Mouse (Mus musculus): ENCODE data around the gene Inpp5a.
A peak's percentile ranks its signal among the peaks of the same experiment; 100 is the strongest.

The Inpp5a gene

DNA sequence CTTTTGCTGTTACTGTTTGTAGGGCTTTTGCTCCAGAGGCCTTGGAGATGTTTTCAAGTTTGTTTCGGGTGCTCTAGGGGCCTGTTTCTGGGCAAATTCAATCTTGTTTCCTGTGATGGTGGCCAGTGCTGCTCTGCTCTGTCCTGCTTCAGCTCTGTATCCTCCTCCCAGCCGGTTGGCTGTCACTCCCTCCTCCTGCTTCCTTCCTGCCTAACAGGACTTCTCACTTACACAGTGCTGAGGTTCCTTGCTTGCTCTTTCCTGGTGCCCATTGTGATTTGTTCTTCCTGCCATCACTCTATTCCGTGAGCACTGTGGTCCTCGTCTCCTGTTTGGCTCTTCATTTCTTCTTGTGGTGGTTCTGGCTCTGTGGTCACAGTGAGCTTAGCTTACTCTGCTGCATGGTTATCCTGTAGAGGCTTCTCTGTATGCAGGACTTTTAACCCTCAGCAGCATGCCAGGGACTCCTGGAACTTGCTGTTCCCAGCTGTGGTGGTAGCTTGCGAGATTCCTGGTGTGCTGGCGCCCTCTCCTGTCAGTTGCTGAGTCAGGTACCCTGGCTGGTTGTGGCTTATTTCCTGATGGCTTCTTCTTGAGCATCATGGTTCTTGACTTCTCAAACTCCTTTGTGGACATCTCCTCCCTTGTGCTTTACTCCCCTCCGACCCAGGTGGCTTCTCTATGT is 84.1 kb downstream of the Inpp5a start:
- DNase-seq (ENCODE audit: low read depth in 1 of 2, low spot score in 2 of 2) = peak in 1 of 2 experiments; percentile 40

DNA sequence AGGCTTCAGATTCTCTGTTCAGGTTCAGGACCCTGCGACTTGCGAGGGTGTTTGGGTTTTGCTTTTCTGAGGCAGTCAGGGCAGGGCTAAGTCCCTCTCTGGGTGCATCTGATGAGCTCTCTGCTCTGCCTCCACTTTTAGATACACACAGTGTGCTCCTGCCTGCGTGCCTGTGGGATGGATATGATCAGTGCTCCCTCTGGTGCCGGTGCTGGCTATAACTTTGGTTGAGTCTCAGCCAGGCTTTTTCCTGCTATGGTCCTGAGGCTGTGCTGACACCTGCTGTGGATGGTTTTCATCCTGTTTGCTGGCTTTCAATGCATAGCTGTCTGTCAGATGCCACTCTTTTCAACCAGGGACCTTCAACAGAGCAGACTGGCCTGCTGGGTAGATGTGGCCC is 87.0 kb downstream of the Inpp5a start:
- no peak for DNase-seq (ENCODE audit: low read depth in 1 of 2, low spot score in 2 of 2)

DNA sequence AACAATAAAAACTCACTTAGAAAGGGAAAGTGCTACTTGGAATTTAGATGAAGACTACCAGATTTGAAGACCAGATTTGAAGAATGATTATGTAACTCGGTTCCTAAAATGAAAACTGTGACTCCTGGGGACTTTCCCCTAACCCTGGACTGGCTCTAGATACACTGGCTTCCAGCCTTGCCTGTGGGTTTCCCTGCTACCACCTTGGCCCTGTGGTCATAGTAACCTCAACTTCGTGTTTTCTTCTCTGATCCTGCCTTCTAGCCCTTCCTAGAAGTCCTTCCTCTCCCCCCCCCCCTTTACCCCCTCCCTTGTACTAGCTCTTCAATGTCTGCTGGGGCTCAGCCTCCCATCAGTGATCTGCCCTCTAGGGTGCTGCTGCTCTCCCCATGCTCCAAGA is 87.8 kb downstream of the Inpp5a start:
- no peak for DNase-seq (ENCODE audit: low read depth in 1 of 2, low spot score in 2 of 2)

DNA sequence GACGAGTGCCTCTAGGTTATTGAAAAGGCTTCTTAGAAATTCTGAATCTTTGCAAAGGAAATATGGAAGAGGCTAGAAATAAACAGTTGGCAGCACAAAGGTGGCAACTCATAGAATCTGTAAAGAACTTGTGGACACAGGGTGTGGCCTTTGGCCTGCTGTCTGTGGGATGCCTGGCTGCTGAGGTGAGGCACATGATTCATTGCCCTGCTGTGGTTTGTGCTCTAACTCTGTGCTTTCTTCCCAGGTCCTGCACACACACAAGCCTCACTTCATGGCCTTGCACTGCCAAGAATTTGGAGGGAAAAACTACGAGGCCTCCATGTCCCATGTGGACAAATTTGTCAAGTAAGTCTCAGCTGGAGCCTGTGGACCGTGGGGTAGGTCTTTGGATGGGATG is 88.8 kb downstream of the Inpp5a start:
- DNase-seq (ENCODE audit: low read depth in 1 of 2, low spot score in 2 of 2) = no peak

DNA sequence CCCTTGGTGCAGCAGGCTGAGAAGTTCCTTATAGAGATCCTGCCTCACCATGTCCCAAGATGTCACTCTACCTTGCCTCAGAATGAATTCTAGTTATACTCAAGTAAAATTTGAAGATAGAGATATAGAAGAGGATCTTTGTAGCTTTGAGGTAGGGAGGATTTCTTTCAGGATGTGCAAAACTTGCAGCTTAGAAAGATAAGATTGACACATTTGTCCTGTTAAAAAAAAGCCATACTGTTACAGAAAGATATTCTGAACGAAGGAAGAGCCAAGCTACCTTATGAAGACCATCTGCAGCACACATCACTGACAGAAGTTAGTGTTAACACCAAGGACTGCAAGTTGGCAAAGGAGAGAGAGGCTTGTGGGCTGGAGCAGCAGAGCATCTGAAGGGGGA is 90.2 kb downstream of the Inpp5a start:
- no peak for DNase-seq (ENCODE audit: low read depth in 1 of 2, low spot score in 2 of 2)

DNA sequence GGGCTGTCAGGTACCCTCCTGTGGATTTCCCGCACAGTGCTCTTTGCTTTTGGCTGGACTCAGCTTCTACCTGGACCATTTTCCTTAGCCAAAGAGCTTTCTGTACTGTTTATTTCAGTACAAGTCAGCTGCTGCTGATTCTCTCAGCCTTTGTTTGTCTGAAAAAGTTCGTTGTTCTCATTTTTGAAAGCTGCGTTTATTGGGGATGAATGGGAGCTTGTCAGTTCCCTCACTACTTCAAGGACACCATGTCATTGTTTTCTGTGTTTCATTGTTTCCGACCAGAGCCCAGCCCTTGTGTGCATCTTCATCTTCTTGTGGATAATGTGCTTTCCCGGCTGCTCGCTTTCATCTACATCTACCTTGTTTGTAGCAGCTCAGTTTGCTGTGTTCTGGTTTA is 90.7 kb downstream of the Inpp5a start:
- DNase-seq (ENCODE audit: low read depth in 1 of 2, low spot score in 2 of 2) = no peak

DNA sequence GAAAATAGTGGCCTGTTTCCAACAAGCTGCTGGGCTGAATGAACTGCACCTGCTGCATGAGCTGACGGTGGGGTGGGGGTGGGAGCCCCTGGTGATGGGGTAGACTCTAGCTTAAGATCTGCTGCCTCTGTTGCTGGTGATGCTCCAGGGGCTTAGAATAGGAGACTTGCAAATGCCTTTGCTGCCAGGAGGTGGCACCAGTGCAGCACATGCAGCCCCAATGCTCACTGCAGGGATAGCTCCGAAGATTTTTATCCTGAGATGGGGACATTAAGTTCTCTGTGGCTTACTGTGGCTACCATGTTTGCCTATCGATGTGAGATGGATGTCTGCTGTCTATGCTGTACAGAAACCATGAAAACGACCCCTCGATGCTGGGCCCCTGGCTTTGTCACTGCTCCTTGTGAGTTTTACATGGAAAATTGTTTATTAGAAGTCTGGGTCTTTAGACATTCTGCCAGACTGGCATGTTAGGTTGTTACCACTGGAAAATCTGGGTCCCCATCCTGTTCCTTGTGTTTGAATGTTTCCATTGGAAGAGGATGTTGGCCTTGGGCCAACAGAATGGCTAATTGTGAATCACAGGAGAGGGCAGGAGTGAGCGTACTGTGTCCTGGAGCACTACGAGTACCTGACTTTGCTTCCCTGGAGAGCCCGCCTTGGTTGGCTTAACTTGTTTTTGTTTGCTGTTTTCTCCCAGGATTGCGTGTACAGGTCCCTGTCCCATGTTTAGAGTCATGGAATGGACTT is 95.5 kb downstream of the Inpp5a start:
- DNase-seq (ENCODE audit: low read depth in 1 of 2, low spot score in 2 of 2) = no peak

DNA sequence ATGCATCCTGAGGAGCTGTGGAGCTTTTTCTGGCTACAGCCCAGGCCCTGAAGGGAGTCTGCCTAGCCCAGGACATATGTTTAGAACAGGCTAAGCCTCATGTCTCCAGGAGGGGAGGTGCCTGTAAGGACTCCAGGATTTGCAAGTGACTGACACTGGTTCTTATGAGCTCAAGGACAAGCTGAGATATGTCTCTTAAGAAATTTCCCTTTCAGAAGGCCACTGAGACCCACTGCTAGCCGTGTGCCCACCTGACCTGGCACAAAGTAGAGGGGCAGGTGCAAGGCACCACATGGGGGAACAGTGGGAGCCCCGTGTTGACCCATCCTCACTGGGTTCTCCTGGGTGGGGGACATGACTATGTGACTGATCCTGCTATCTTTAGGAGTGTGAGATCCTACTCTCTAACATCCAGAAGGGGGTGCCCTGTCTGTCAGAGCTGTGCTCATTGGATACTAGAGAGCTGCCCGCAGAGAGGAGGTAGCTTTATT is 100.9 kb downstream of the Inpp5a start:
- no peak for DNase-seq (ENCODE audit: low read depth in 1 of 2, low spot score in 2 of 2)

DNA sequence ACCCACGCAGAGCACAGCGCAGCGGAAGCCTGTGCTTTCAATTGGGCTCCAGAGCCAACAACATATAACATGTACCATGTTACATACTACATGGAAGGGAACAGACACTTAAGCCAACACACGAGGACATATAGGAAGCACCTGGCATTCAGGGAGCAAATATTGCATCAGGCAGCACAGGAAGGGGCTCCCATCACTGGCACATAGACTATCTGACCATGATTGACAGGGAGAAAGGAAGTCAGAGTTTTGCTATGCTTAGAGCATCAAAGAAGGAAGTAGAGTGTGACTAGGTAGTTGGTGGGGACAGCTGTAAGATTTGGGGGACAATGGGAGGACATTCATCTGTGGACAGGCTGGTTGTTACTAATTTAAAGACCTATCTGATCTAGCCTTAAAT is 103.4 kb downstream of the Inpp5a start:
- DNase-seq (ENCODE audit: low read depth in 1 of 2, low spot score in 2 of 2) = no peak

DNA sequence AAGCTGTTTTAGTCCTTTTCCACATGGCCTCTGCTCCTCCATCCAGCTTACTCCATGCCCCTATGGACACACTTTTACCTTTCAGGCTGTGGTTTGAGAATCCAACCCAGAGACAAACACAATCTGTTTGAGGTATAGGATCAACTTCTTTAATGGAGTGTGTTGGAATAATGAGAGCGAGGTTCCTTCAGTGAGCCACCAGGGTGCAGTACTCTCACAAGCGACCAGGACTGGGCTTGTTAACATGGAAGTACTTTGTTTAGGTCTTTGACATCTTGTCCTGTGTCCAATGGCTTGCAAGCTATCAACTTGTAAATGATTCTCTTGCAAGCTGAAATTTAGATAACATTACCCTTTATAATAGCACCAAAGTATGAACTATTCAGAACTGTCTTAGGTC is 104.0 kb downstream of the Inpp5a start:
- no peak for DNase-seq (ENCODE audit: low read depth in 1 of 2, low spot score in 2 of 2)

DNA sequence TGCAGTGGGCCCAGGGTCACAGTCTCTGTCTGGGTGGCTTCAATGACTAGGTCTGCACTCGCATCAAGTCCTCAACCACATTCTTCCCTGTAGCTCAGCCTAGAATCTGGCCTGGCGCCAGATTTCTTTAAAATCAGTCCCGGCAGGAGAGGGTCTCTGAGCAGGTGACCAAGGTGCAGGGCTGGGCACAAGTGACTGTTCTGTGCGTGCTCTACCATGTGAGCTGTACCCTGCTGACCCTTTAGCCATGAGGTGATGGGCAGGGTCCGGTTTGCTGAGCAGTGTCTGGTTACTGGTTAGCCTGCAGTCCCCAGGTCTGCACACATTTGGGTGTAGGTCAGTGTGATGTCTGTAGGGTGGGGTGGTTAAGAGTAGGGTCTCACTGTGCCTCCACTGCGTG is 106.9 kb downstream of the Inpp5a start:
- no peak for DNase-seq (ENCODE audit: low read depth in 1 of 2, low spot score in 2 of 2)

DNA sequence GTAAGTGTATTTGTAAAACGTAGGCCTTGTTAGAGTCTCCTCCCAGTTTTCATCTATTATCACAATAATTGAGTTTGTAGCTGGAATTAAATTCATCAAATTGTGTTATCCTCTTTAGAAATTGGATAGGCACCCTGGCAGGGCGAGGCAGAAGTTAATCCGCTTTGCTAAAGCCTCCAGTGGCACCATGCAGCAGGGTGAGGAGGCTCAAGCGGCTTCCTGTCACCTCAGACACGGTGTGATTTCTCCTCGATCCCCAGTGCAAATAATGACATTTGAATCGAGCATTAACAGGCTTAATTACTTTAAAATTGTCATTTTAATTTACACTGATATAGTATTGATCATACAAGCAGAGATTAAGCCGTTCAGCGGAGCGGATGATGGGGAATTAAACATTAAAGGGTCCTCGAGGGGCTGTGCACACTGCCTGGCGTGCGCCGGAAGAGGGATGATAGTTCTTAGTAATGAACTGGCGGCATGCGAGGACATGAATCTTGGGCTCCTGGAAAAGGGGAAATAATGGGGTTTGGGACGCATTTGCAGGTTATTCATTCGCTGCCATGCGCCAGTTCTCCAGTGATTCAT is 109.2 kb downstream of the Inpp5a start:
- no peak for DNase-seq (ENCODE audit: low read depth in 1 of 2, low spot score in 2 of 2)

DNA sequence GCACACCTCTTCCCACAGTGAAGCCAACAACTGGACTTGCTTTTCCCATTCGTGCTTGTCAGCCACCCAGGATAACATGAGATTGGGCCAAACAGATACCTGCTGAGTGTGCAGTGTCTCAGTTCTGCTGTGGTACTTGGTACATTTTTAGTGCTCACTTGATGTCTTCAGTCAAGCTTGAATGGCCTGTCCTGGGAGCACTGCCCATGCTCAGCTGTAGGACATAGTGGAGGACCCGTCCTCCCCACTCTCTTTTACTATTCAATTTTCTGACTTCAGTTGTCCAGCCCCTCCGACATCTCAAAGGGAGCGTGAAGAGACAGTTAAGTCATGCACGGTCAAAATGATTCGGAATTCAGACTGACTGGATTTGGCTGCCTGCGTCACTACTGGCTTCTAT is 115.2 kb downstream of the Inpp5a start:
- no peak for DNase-seq (ENCODE audit: low read depth in 1 of 2, low spot score in 2 of 2)

DNA sequence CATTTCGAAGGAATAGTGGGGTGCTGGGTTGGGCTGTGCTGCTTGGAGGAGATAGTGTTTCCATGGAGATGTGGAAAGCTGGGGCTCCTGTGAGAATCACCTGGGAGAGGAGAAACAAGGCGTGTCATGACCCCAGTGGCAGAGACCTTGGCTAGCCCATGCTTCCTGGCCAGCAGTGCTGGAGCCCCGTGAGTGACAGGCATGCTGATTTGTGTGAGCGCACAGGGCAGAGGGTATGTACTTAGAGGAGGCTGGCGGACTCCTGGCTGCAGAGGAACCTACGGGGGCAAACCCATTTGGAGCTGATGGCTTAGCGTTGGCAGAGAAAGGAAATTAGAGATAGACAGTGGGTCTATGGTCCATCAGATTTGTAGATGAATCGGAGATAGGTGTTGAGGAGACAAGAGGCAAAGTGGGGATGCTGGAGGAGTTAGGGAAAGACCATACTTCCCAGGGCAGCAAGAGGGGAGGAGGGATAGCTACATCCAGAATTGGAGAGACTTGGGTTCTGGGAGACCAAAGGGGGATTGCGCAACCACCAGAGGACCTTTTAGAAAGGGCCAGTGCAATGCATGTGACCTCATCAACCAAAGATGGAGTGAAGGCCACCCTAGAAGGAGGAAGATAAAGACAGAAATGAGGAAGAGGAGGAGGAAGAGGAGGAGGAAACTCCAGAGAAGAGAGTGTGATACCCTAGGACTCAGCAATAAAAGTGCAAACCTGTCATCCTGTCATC is 117.9 kb downstream of the Inpp5a start:
- no peak for DNase-seq (ENCODE audit: low read depth in 1 of 2, low spot score in 2 of 2)

DNA sequence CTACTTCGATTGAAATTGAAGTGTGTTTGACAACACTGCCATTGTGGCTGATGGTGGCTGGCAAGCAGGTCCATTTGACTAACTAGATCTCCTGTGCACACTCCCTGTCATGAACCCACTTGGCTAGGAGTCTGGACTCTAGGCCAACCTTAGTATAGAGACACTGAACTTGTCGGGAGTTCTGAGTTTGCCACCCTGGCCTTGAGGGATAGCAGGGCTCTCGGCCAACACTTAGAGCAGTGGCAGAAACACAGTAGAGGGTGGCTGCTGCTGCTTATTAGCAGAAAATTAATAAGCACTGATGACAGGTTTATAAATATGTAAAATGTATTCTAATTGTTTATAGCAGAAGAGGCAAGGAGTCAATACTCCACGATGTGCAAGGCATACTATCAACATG is 120.0 kb downstream of the Inpp5a start:
- no peak for DNase-seq (ENCODE audit: low read depth in 1 of 2, low spot score in 2 of 2)

DNA sequence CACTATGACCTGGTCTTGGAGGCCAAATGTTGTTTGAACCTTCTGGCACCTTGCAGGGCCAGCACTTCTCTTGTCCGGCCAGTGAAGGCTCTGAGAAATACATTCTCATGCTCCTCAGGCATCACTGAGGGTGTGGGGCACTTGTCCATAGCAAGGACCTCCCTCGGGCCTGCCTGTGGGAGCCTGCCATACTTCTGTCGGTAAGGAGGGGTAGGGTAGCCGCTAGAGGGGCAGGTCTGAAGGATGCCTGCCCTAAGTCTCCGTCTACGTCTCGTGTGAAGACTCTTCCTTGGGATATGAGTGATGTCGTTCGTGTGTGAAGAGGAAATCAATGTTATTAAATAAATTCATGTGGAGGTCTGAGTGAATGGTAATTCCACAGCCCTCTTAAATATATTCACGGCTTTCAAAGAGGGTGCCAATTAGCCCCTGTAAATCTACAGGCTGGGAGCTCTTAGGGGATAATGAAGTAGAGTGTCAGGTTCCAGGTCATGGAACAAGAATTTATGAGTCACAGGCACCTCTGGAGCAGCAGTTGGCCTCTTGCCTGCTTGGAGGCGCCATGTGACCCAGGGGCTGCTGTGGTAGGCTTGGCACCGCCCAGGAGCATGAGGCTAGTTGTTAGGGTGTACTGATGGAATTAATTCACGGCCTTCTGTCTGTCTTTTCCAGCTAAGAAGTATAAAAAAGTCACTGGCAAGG is 127.2 kb downstream of the Inpp5a start:
- no peak for DNase-seq (ENCODE audit: low read depth in 1 of 2, low spot score in 2 of 2)

DNA sequence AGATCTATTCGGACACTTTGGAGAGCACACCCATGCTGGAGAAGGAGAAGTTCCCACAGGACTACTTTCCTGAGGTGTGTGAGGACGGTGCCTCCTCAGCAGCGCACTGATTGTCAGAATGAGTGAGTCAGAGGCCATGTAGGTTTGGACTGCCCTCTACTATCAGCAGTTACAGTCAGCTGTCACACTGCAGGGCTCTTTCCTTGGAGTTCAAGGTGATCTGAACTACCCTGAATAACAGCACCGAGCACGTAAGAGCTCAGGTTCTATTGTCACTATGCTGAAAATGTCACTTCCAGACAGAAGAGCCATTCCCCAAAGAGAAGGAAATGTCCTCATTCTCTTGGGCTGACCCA is 127.7 kb downstream of the Inpp5a start:
- no peak for DNase-seq (ENCODE audit: low read depth in 1 of 2, low spot score in 2 of 2)

DNA sequence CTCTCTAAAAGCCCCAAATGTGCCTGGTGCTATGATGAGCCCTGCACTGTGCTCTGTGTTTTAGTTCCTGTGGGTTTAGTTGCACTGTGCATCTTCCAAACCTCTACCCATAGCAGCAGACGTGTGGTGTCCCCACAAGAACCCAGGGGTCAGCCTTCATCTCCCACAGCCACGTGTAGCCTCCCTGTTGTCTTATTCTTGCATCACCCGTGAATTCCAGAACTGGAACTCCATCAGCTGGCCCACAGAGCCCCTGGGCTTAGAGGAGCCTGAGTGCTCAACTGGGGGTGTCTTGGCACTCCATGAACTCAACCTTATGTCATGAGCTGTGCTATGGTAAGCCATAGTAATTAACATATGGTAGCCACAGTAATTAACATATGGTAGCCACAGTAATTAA is 129.4 kb downstream of the Inpp5a start:
- no peak for DNase-seq (ENCODE audit: low read depth in 1 of 2, low spot score in 2 of 2)

DNA sequence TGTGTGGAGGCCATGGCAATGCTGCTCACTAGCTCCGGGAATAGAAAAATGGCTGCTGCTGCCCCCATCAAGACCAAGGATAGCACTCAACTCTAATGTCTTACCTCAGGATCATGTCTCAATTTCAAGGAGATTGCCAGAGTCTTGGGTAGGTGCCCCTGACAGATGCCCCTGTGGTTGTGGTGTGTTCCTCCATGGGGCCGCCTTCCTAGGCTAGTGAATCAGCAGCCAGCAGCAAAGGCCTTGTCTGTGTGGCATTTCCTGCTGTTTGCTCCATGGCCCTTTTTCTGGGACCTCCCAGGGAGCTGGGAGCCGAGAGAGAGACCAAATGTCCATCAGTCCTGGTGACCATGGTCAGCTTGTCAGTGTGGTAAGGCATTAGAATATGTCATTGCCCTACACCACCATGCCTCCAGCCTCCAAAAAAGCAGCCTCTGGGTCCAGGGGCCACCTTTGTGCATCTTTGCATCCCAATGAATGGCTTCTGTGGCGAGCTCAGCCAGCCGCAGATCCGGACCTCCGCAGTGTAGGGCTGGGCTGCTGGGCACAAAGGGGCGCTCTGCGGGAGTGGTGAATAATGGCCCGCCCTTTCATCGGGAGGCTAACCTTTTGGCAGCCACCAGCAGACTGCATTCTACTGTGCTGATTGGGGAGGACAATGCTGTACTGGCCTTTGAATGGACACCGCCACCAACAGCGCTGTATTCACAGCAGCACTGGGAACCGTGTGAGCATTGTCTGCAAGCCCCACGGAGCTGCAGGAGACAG is 139.6 kb downstream of the Inpp5a start:
- no peak for DNase-seq (ENCODE audit: low read depth in 1 of 2, low spot score in 2 of 2)

DNA sequence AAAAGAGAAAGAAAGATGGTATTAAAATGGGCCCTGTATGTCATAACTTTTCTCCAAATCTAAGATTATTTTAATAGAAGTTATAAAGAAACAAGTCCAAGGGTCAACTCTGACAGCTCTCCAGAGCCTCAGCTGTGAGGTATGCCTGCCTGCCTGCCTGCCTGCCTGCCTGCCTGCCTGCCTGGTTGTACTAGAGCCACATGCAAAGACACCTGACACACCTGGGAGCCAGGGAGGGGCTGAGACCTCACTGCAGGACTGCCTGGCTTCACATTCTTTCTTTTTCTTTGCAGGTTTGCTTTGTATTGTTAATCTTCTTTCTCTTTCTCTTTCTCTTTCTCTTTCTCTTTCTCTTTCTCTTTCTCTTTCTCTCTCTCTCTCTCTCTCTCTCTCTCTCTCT is 140.3 kb downstream of the Inpp5a start:
- DNase-seq (ENCODE audit: low read depth in 1 of 2, low spot score in 2 of 2) = no peak
